Mouse (Mus musculus) liver (tissue): ENCODE measurements around the gene Mmrn2.

Experiments
- DNase-seq: peaks from one replicate; pipeline ENCODE4 v3.0.0-alpha.2; 2020; ENCODE audit warnings: mixed read lengths

Mmrn2 gene

GRCm38 (mm10) chr14:34375415-34375904 is at the start of gene Mmrn2:
Gene Mmrn2, plus strand, starts transcription at chr14:34375465.
- DNase-seq, result no peak

- no peak for DNase-seq
These were observed 48.7 kb upstream of the Mmrn2 start for GRCm38 (mm10) chr14:34326606-34327005.

GRCm38 (mm10) chr14:34327618-34328017 is 47.6 kb upstream of the Mmrn2 start:
- DNase-seq, result no peak

GRCm38 (mm10) chr14:34330657-34331158 is 44.6 kb upstream of the Mmrn2 start:
- no peak for DNase-seq

- no peak for DNase-seq
These were observed 43.4 kb upstream of the Mmrn2 start for GRCm38 (mm10) chr14:34331886-34332285.

GRCm38 (mm10) chr14:34332476-34332875 is 42.8 kb upstream of the Mmrn2 start:
- no peak for DNase-seq

- no peak for DNase-seq
These were observed 35.8 kb upstream of the Mmrn2 start for GRCm38 (mm10) chr14:34339446-34339845.

GRCm38 (mm10) chr14:34341993-34342392 is 33.3 kb upstream of the Mmrn2 start:
- DNase-seq, result no peak

GRCm38 (mm10) chr14:34343078-34343477 is 32.2 kb upstream of the Mmrn2 start:
- no peak for DNase-seq

- no peak for DNase-seq
These were observed 30.9 kb upstream of the Mmrn2 start for GRCm38 (mm10) chr14:34344361-34344760.

- DNase-seq, result no peak
These were observed 29.3 kb upstream of the Mmrn2 start for GRCm38 (mm10) chr14:34345771-34346566.

- no peak for DNase-seq
These were observed 28.2 kb upstream of the Mmrn2 start for GRCm38 (mm10) chr14:34347084-34347483.

- DNase-seq, result no peak
These were observed 27.0 kb upstream of the Mmrn2 start for GRCm38 (mm10) chr14:34348301-34348700.

GRCm38 (mm10) chr14:34349007-34349406 is 26.3 kb upstream of the Mmrn2 start:
- peak; percentile 39 for DNase-seq

- no peak for DNase-seq
These were observed 23.6 kb upstream of the Mmrn2 start for GRCm38 (mm10) chr14:34351660-34352059.

GRCm38 (mm10) chr14:34352523-34352922 is 22.7 kb upstream of the Mmrn2 start:
- DNase-seq, result no peak

- DNase-seq, result no peak
These were observed 21.9 kb upstream of the Mmrn2 start for GRCm38 (mm10) chr14:34353326-34353725.

- no peak for DNase-seq
These were observed 20.8 kb upstream of the Mmrn2 start for GRCm38 (mm10) chr14:34354456-34354855.

- no peak for DNase-seq
These were observed 20.0 kb upstream of the Mmrn2 start, which contains the start of gene Fam25c for GRCm38 (mm10) chr14:34355301-34355700. Gene Fam25c, minus strand, starts transcription at chr14:34355433.

- DNase-seq, result no peak
These were observed 17.4 kb upstream of the Mmrn2 start for GRCm38 (mm10) chr14:34357671-34358455.

GRCm38 (mm10) chr14:34359676-34360244 is 15.5 kb upstream of the Mmrn2 start:
- DNase-seq, result no peak

GRCm38 (mm10) chr14:34360251-34360650 is 15.0 kb upstream of the Mmrn2 start:
- no peak for DNase-seq

GRCm38 (mm10) chr14:34362135-34362534 is 13.1 kb upstream of the Mmrn2 start:
- DNase-seq, result no peak
